Mouse (Mus musculus) midbrain, embryonic 11.5 days (tissue): ENCODE data around the gene Prph. TPM values are rescaled to one million over a fixed set of nuclear protein-coding genes. Genes with fewer than 3 reads are reported as not detected.
A peak's percentile ranks its signal among the peaks of the same experiment; 100 is the strongest.

Experiments
- ATAC-seq: fragments of 200-750 bp; cut with Nextera tagmentation; 2 replicates; pipeline ENCODE4 v1.8.0; 2017; ENCODE audit warnings: moderate TSS enrichment, moderate library complexity; ENCODE audit not compliant: low FRiP score
- DNase-seq: peaks from one replicate; pipeline ENCODE4 v3.0.0; 2015; ENCODE audit warnings: low spot score; ENCODE audit errors: missing footprints
- H3K27ac ChIP-seq: fragments of 300-500 bp; sonication (generic); 2 replicates; pipeline ENCODE4 v1.5.1; 2014; ENCODE audit warnings: low read depth, low read length
- H3K27me3 ChIP-seq: fragments of 300-500 bp; sonication (generic); 2 replicates; pipeline ENCODE4 v1.6.1; 2014; ENCODE audit warnings: mild to moderate bottlenecking, low read length, moderate library complexity, mixed read lengths; ENCODE audit not compliant: control insufficient read depth, insufficient read depth
- H3K36me3 ChIP-seq: fragments of 300-500 bp; sonication (generic); 2 replicates; pipeline ENCODE4 v1.6.1; 2014; ENCODE audit warnings: mild to moderate bottlenecking, low read length, moderate library complexity, mixed read lengths; ENCODE audit not compliant: control insufficient read depth, insufficient read depth
- H3K4me1 ChIP-seq: fragments of 300-500 bp; sonication (generic); 2 replicates; pipeline ENCODE4 v1.6.1; 2014; ENCODE audit warnings: low read length; ENCODE audit not compliant: control insufficient read depth, insufficient read depth
- H3K4me2 ChIP-seq: fragments of 300-500 bp; sonication (generic); 2 replicates; pipeline ENCODE4 v1.6.1; 2014; ENCODE audit warnings: mild to moderate bottlenecking, moderate library complexity
- H3K4me3 ChIP-seq: fragments of 300-500 bp; sonication (generic); 2 replicates; pipeline ENCODE4 v1.5.1; 2014; ENCODE audit warnings: low read depth, low read length
- H3K9ac ChIP-seq: fragments of 300-500 bp; sonication (generic); 2 replicates; pipeline ENCODE4 v1.6.1; 2014; ENCODE audit warnings: low read length
- H3K9me3 ChIP-seq: fragments of 300-500 bp; sonication (generic); 2 replicates; pipeline ENCODE4 v1.6.1; 2016; ENCODE audit warnings: low read length; ENCODE audit not compliant: control insufficient read depth
- WGBS: fragments of 180-500 bp; shearing (Covaris S2); extraction: QIAGEN DNeasy Blood & Tissue Kit; methylation state at CpG from one replicate; pipeline ENCODE4 v1.1.7; 2014; 5-methylcytosine and 5-hydroxymethylcytosine counted together
- polyA plus RNA-seq: library from polyadenylated mRNA; unstranded; fragments of >200 nt; fragmentation: Nextera tagmentation; extraction: Ambion mirVana; gene quantifications from 2 replicates; pipeline ENCODE4 v1.2.1, GENCODE M21; 2014

The Prph gene
- polyA plus RNA-seq, 1 experiment from 2014 or later, result 3.6 TPM

DNA sequence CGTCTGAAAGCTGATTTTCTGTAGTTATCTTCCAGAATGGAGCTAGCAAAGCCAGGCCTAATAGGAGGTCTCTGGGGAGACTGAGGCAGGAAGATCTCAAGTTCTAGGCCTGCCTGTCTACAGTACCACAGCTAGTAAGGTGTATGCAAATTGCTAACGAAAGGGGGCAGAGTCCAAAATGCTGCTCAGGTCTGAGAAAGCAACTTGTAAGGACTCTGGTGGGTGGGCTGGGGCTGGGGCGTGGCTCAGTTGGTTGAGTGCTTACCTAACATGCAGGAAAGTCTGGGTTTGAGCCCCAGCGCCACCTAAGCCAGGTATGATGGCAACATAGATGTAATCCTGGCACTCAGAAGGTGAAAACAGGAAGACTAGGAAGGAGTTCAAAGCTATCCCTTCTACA, 34.8 kb upstream of the Prph start:
- ATAC-seq (no peak), DNase-seq (no peak)
- WGBS, result 92% methylated on average over 4 of the region's 4 CpGs
- H3K4me2 ChIP-seq, result no peak overlapping the region
- H3K27ac ChIP-seq, result no peak overlapping the region
- peaks cover 2% of the 10 kb centered on the region; the same call in 1 of the 2 replicates for H3K9me3 ChIP-seq
- no peaks in the 10 kb centered on the region for H3K27me3 ChIP-seq
- no peaks in the 10 kb centered on the region for H3K36me3 ChIP-seq
- no peak overlapping the region for H3K9ac ChIP-seq
- H3K4me3 ChIP-seq, result no peak overlapping the region
- no peaks in the 10 kb centered on the region for H3K4me1 ChIP-seq

DNA sequence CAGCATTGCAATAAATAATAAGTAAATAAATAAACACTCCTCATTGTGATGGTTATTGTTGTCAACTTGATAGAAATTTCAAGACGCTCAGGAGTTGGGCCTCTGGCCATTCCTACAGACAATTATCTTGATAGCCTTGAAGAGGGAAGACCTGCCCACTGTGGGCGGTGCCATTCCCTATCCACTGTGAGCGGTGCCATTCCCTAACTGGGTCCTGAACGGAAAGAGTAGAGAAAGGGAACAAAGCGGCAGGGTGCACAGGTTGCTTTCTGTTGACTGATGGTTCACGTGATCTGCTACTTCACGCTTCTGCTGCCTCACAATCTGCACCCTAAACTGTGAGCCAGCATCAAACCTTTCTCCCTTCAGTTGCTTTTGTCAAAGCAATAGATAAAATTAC, 33.7 kb upstream of the Prph start:
- no peaks in the 10 kb centered on the region for H3K36me3 ChIP-seq
- H3K27ac ChIP-seq, result no peak overlapping the region
- no peak overlapping the region for H3K4me2 ChIP-seq
- H3K4me1 ChIP-seq, result no peaks in the 10 kb centered on the region
- H3K27me3 ChIP-seq, result no peaks in the 10 kb centered on the region
- 95% methylated on average over 7 of the region's 7 CpGs for WGBS
- no peak for DNase-seq
- H3K9ac ChIP-seq, result no peak overlapping the region
- peaks cover 2% of the 10 kb centered on the region; the same call in 1 of the 2 replicates for H3K9me3 ChIP-seq
- no peak for ATAC-seq
- H3K4me3 ChIP-seq, result no peak overlapping the region

DNA sequence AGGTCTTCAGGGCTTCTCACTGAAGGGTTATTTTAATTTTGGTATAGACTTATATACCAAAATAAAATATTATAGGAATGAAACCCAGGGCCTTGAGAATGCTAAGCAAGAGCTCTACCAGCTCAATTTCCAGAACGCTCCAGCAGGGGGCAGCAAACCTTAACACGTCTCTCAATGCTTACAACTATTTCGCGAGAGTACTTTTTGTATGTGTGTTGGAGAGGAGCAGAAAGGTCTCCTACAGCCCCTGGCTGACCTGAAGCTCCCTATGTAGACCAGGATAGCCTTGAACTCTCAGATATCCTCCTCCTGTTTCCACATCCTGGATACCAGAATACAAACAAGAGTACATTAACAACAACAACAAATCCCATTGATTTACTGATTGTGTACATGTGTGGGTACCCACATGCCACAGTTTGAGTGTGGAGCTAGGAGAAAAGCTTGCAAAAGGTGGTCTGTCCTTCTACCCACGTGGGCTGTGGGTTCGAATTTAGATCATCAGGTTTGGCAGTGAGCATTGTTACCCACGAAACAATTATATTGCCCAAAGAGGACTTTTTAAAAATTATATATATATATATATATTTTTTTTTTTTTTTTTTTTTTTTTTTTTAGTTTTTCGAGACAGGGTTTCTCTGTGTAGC, 30.2 kb upstream of the Prph start:
- 21% methylated on average over 7 of the region's 8 CpGs for WGBS

DNA sequence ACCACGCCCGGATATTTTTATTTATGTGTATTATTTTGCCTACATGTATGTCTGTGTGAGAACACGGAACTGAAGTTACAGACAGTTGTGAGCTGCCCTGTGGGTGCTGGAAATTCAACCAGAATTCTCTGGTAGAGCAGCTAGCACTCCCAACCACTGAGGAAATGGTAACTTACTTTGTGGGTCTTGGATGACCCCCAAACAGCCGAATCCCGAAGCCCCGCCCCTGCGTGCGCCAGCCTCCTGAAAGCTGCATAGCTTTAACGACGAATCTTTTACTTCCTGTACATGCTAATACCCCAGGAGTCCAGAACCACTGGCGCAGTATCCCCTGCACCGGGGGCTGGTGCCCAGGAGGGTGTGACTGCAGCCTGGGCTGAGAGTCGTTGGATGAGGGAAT, 29.6 kb upstream of the Prph start:
- Histone ChIP-seq H3K4me3 (no peak overlapping the region), H3K27me3 (peaks cover 1% of the 10 kb centered on the region), H3K4me1 (peaks cover 9% of the 10 kb centered on the region), H3K9ac (no peak overlapping the region), H3K9me3 (peaks cover 2% of the 10 kb centered on the region; the same call in 1 of the 2 replicates), H3K27ac (no peak overlapping the region), H3K36me3 (no peaks in the 10 kb centered on the region), H3K4me2 (no peak overlapping the region)
- WGBS, result 79% methylated on average over 13 of the region's 13 CpGs
- ATAC-seq (no peak), DNase-seq (no peak)

More for the DNA sequence above, 30.2 kb upstream of the Prph start:
- ATAC-seq (no peak), DNase-seq (peak; percentile 100)
- peaks cover 6% of the 10 kb centered on the region for H3K4me1 ChIP-seq
- H3K27ac ChIP-seq, result no peak overlapping the region
- no peaks in the 10 kb centered on the region for H3K27me3 ChIP-seq
- peaks cover 2% of the 10 kb centered on the region; the same call in 1 of the 2 replicates for H3K9me3 ChIP-seq
- no peak overlapping the region for H3K4me3 ChIP-seq
- H3K36me3 ChIP-seq, result no peaks in the 10 kb centered on the region
- no peak overlapping the region for H3K4me2 ChIP-seq
- H3K9ac ChIP-seq, result no peak overlapping the region

DNA sequence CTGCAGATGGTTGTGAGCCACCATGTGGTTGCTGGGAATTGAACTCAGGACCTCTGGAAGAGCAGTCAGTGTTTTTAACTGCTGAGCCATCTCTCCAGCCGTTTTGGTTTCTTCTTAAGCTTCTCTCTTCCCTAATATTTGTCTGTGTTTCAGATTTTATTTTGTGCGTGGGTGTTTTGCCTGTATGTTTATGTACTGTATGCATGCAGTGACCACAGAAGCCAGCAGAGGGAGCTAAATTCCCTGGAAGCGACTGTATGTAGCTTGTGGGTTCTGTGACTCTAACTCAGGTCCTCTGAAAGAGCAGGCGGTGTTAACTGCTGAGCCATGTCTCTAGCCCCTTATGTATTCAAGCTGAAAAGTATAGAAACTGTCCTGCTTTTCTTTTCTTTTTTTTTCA, 28.7 kb upstream of the Prph start:
- ATAC-seq (no peak), DNase-seq (no peak)
- H3K27ac ChIP-seq, result no peak overlapping the region
- H3K4me3 ChIP-seq, result no peak overlapping the region
- WGBS, result 63% methylated on average over 4 of the region's 4 CpGs
- H3K9ac ChIP-seq, result no peak overlapping the region
- peaks cover 5% of the 10 kb centered on the region for H3K27me3 ChIP-seq
- no peak overlapping the region for H3K4me2 ChIP-seq
- peaks cover 1% of the 10 kb centered on the region; the same call in 1 of the 2 replicates for H3K9me3 ChIP-seq
- H3K4me1 ChIP-seq, result peaks cover 9% of the 10 kb centered on the region
- no peaks in the 10 kb centered on the region for H3K36me3 ChIP-seq

DNA sequence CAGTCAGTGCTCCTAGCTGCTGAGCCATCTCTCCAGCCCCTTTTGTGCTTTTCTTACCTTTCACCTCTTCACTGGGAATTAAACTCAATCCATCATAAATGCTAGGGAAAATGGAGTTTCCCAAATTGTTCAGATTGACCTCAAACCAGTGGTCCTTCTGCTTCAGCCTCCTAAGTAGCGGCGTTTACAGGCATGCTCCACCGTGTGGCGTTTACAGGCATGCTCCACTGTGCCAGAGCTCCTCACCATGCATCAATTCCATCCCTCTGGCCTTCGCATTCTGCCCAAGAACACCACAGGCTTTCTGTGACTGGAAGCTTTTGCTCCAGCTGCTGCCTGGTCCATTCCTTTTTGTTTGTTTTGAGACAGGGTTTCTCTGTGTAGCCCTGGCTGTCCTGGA, 27.9 kb upstream of the Prph start:
- Histone ChIP-seq H3K4me3 (no peak overlapping the region), H3K9me3 (no peaks in the 10 kb centered on the region), H3K9ac (no peak overlapping the region), H3K4me2 (no peak overlapping the region), H3K4me1 (peaks cover 9% of the 10 kb centered on the region), H3K27me3 (peaks cover 5% of the 10 kb centered on the region), H3K27ac (no peak overlapping the region), H3K36me3 (no peaks in the 10 kb centered on the region)
- DNase-seq (no peak), ATAC-seq (no peak)
- 83% methylated on average over 5 of the region's 5 CpGs for WGBS

DNA sequence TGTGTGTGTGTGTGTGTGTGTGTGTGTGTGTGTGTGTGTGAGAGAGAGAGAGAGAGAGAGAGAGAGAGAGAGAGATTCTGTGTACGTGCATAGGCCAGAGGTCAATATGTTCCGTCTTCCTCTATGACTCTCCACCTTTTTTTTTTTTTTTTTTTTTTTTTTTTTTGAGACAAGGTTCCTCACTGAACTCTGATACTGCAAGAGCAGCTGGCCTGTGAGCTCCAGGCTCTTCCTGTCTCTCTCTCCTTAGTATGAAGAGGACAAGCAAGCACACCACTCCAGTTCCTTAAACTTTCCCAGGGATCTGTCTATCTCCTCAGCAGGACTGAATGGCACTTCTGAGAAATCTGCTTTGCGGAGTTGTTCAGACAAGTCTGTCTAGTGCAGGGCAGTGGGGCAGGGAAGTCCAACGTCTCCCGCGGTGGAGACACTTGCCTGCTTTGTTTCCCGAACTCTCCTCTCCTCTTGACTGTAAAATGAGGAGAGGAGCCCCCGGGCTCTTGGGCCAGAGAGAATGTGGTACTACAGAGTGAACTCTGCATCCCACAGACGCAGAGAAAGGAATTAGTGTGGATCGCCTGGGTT, 26.0 kb upstream of the Prph start:
- H3K27ac ChIP-seq, result 0 out of 2 replicates have a peak overlapping the region, but pooled peaks have one; percentile 17
- no peaks in the 10 kb centered on the region for H3K9me3 ChIP-seq
- ATAC-seq, result no peak

DNA sequence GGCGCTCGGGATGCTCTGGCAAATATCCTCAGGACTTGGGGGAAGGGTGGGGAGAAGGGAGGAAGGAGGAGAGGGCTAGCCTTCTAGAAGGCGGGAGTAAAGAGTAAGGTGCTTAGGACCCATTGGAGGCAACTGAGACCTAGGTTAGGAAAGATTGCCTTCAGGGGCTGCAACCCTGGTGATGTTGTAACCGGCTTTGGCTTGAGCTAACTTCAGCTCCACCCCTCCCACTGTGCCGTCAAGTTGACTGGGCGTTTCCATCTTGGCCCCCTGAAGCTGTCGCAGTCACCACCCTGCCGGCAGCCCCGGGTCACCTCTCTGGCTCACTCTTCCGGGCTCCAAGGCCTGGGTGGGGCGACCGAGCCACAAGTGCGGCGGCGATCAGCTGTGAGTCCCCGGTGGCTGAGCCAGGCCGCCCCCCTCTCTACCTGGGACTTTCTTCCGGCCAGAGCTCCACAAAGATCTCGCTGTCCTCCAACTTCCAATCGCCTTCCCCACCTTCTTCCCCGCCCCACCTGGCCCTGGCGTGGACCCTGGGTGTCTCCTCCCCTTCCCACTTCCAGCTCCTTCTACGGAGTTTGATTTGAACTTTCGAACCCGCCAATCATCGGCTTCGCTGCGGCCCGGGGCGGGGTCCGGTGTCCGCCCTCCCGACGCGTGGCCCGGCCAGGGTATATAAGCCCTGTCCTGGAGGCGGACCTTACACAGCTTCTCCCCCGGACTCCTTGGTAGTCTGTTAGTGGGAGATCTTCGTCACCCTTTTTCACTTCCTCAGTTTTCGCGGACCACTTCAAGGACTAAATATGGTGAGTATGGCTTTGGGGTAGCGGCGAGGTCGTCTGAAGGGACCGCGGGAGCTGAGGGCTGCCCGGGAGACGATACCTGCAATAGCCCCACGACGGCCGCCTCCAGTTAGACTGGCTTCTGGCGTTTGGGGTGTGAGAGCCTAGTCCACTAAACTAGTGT, 25.1 kb upstream of the Prph start, which contains the start of gene Tuba1c:
TSS of gene Tuba1c (plus strand) at position 273 of the 966 bp plus-strand sequence.
- H3K4me2 ChIP-seq, result peak within 1 kb of the TSS; percentile 77
- H3K36me3 ChIP-seq, result no peaks in the 10 kb centered on the region
- peaks cover 11% of the 10 kb centered on the region for H3K4me1 ChIP-seq
- H3K27ac ChIP-seq, result 0 out of 2 replicates have a peak within 1 kb of the TSS, but pooled peaks have one; percentile 17
- no peaks in the 10 kb centered on the region for H3K9me3 ChIP-seq
- ATAC-seq, result peak; percentile 91
- H3K9ac ChIP-seq, result peak within 1 kb of the TSS; percentile 72
- peaks cover 5% of the 10 kb centered on the region for H3K27me3 ChIP-seq
- H3K4me3 ChIP-seq, result peak within 1 kb of the TSS; percentile 52
- peak; percentile 97 for DNase-seq
- under 1% methylated on average over 52 of the region's 52 CpGs for WGBS

More for the DNA sequence above, 26.0 kb upstream of the Prph start:
- Histone ChIP-seq H3K36me3 (no peaks in the 10 kb centered on the region), H3K4me3 (peak overlapping the region; percentile 52), H3K4me1 (peaks cover 11% of the 10 kb centered on the region), H3K27me3 (peaks cover 5% of the 10 kb centered on the region), H3K4me2 (peak overlapping the region; percentile 77), H3K9ac (peak overlapping the region; percentile 72)
- peak; percentile 90 for DNase-seq
- 6% methylated on average over 10 of the region's 10 CpGs for WGBS
